Mouse (Mus musculus): ENCODE measurements around the gene Traf5. TPM values are rescaled to one million over a fixed set of nuclear protein-coding genes. Genes with fewer than 3 reads are reported as not detected.

The Traf5 gene
- polyA plus RNA-seq, 1 experiment from 2014 or later, result 16.1 TPM

GRCm38 (mm10) chr1:192072426-192072825 lies 19.9 kb downstream of the Traf5 start:
- Histone ChIP-seq H3K4me2 (ENCODE audit: low read depth, low read length) (no peak overlapping the region), H3K4me1 (ENCODE audit: control insufficient read depth, insufficient read depth, low read length) (peaks cover 29% of the 10 kb centered on the region), H3K9ac (ENCODE audit: low read length) (no peak overlapping the region), H3K36me3 (ENCODE audit: control insufficient read depth, insufficient read depth) (0 out of 2 replicates have a peak, but pooled peaks cover 3% of the 10 kb centered on the region), H3K9me3 (replicated peaks; ENCODE audit: control insufficient read depth, low read length) (no peaks in the 10 kb centered on the region), H3K27me3 (ENCODE audit: control insufficient read depth, insufficient read depth, low read length) (no peaks in the 10 kb centered on the region), H3K4me3 (ENCODE audit: low read length) (no peak overlapping the region), H3K27ac (ENCODE audit: low read length) (no peak overlapping the region; the same call in 1 of the 2 replicates)
- ATAC-seq (replicated peaks; ENCODE audit: extremely low read depth, insufficient read depth, low FRiP score), result no peak
- 86% methylated on average over 1 of the region's 1 CpGs for WGBS

GRCm38 (mm10) chr1:192070618-192071051 lies 21.7 kb downstream of the Traf5 start:
- Histone ChIP-seq H3K9me3 (replicated peaks; ENCODE audit: control insufficient read depth, low read length) (no peaks in the 10 kb centered on the region), H3K36me3 (ENCODE audit: control insufficient read depth, insufficient read depth) (peaks cover 19% of the 10 kb centered on the region), H3K9ac (ENCODE audit: low read length) (no peak overlapping the region; the same call in 1 of the 2 replicates), H3K27me3 (ENCODE audit: control insufficient read depth, insufficient read depth, low read length) (no peaks in the 10 kb centered on the region), H3K27ac (ENCODE audit: low read length) (peak overlapping the region; percentile 73), H3K4me3 (ENCODE audit: low read length) (no peak overlapping the region), H3K4me1 (ENCODE audit: control insufficient read depth, insufficient read depth, low read length) (peaks cover 19% of the 10 kb centered on the region), H3K4me2 (ENCODE audit: low read depth, low read length) (no peak overlapping the region)
- 62% methylated on average over 3 of the region's 3 CpGs for WGBS
- ATAC-seq (replicated peaks; ENCODE audit: extremely low read depth, insufficient read depth, low FRiP score), result peak; percentile 32

GRCm38 (mm10) chr1:192069971-192070591 lies 22.3 kb downstream of the Traf5 start:
- Histone ChIP-seq H3K9ac (ENCODE audit: low read length) (peak overlapping the region; percentile 43), H3K36me3 (ENCODE audit: control insufficient read depth, insufficient read depth) (peaks cover 24% of the 10 kb centered on the region), H3K4me1 (ENCODE audit: control insufficient read depth, insufficient read depth, low read length) (peaks cover 19% of the 10 kb centered on the region), H3K4me2 (ENCODE audit: low read depth, low read length) (peak overlapping the region; percentile 32; the same call in 1 of the 2 replicates), H3K4me3 (ENCODE audit: low read length) (no peak overlapping the region; the same call in 1 of the 2 replicates), H3K9me3 (replicated peaks; ENCODE audit: control insufficient read depth, low read length) (no peaks in the 10 kb centered on the region), H3K27ac (ENCODE audit: low read length) (peak overlapping the region; percentile 73), H3K27me3 (ENCODE audit: control insufficient read depth, insufficient read depth, low read length) (no peaks in the 10 kb centered on the region)
- ATAC-seq (replicated peaks; ENCODE audit: extremely low read depth, insufficient read depth, low FRiP score), result no peak
- 43% methylated on average over 13 of the region's 13 CpGs for WGBS

GRCm38 (mm10) chr1:192068188-192068587 lies 24.2 kb downstream of the Traf5 start:
- 49% methylated on average over 2 of the region's 2 CpGs for WGBS
- ATAC-seq (replicated peaks; ENCODE audit: extremely low read depth, insufficient read depth, low FRiP score), result no peak
- Histone ChIP-seq H3K9me3 (replicated peaks; ENCODE audit: control insufficient read depth, low read length) (peaks cover 6% of the 10 kb centered on the region; the same call in 1 of the 2 replicates), H3K36me3 (ENCODE audit: control insufficient read depth, insufficient read depth) (peaks cover 39% of the 10 kb centered on the region), H3K4me1 (ENCODE audit: control insufficient read depth, insufficient read depth, low read length) (peaks cover 19% of the 10 kb centered on the region), H3K27ac (ENCODE audit: low read length) (no peak overlapping the region), H3K27me3 (ENCODE audit: control insufficient read depth, insufficient read depth, low read length) (no peaks in the 10 kb centered on the region), H3K4me3 (ENCODE audit: low read length) (no peak overlapping the region), H3K4me2 (ENCODE audit: low read depth, low read length) (no peak overlapping the region), H3K9ac (ENCODE audit: low read length) (no peak overlapping the region)

- 93% methylated on average over 3 of the region's 3 CpGs for WGBS
- Histone ChIP-seq H3K36me3 (ENCODE audit: control insufficient read depth, insufficient read depth) (peaks cover 39% of the 10 kb centered on the region), H3K4me1 (ENCODE audit: control insufficient read depth, insufficient read depth, low read length) (peaks cover 22% of the 10 kb centered on the region), H3K9me3 (replicated peaks; ENCODE audit: control insufficient read depth, low read length) (peaks cover 7% of the 10 kb centered on the region; the same call in 1 of the 2 replicates), H3K27me3 (ENCODE audit: control insufficient read depth, insufficient read depth, low read length) (no peaks in the 10 kb centered on the region), H3K4me2 (ENCODE audit: low read depth, low read length) (no peak overlapping the region), H3K27ac (ENCODE audit: low read length) (no peak overlapping the region), H3K4me3 (ENCODE audit: low read length) (no peak overlapping the region), H3K9ac (ENCODE audit: low read length) (no peak overlapping the region)
- no peak for ATAC-seq (replicated peaks; ENCODE audit: extremely low read depth, insufficient read depth, low FRiP score)
These were observed 25.4 kb downstream of the Traf5 start for GRCm38 (mm10) chr1:192066956-192067355.

- Histone ChIP-seq H3K9ac (ENCODE audit: low read length) (no peak overlapping the region), H3K9me3 (replicated peaks; ENCODE audit: control insufficient read depth, low read length) (peaks cover 7% of the 10 kb centered on the region; the same call in 1 of the 2 replicates), H3K27me3 (ENCODE audit: control insufficient read depth, insufficient read depth, low read length) (no peaks in the 10 kb centered on the region), H3K4me1 (ENCODE audit: control insufficient read depth, insufficient read depth, low read length) (peaks cover 15% of the 10 kb centered on the region), H3K27ac (ENCODE audit: low read length) (no peak overlapping the region), H3K4me3 (ENCODE audit: low read length) (no peak overlapping the region), H3K36me3 (ENCODE audit: control insufficient read depth, insufficient read depth) (peaks cover 43% of the 10 kb centered on the region), H3K4me2 (ENCODE audit: low read depth, low read length) (no peak overlapping the region)
- 88% methylated on average over 8 of the region's 8 CpGs for WGBS
- ATAC-seq (replicated peaks; ENCODE audit: extremely low read depth, insufficient read depth, low FRiP score), result no peak
These were observed 29.0 kb downstream of the Traf5 start for GRCm38 (mm10) chr1:192063209-192063946.

GRCm38 (mm10) chr1:192062682-192063081 lies 29.7 kb downstream of the Traf5 start:
- peaks cover 15% of the 10 kb centered on the region for H3K4me1 ChIP-seq (ENCODE audit: control insufficient read depth, insufficient read depth, low read length)
- H3K9me3 ChIP-seq (replicated peaks; ENCODE audit: control insufficient read depth, low read length), result peaks cover 7% of the 10 kb centered on the region; the same call in 1 of the 2 replicates
- H3K9ac ChIP-seq (ENCODE audit: low read length), result no peak overlapping the region
- H3K36me3 ChIP-seq (ENCODE audit: control insufficient read depth, insufficient read depth), result peaks cover 45% of the 10 kb centered on the region
- WGBS, result 75% methylated on average over 14 of the region's 14 CpGs
- H3K27me3 ChIP-seq (ENCODE audit: control insufficient read depth, insufficient read depth, low read length), result no peaks in the 10 kb centered on the region
- H3K4me3 ChIP-seq (ENCODE audit: low read length), result no peak overlapping the region
- ATAC-seq (replicated peaks; ENCODE audit: extremely low read depth, insufficient read depth, low FRiP score), result no peak
- H3K4me2 ChIP-seq (ENCODE audit: low read depth, low read length), result no peak overlapping the region
- peak overlapping the region; percentile 72 for H3K27ac ChIP-seq (ENCODE audit: low read length)

- ATAC-seq (replicated peaks; ENCODE audit: extremely low read depth, insufficient read depth, low FRiP score), result peak; percentile 90
- peak overlapping the region; percentile 72 for H3K27ac ChIP-seq (ENCODE audit: low read length)
- H3K9ac ChIP-seq (ENCODE audit: low read length), result no peak overlapping the region
- peaks cover 40% of the 10 kb centered on the region for H3K36me3 ChIP-seq (ENCODE audit: control insufficient read depth, insufficient read depth)
- no peak overlapping the region for H3K4me3 ChIP-seq (ENCODE audit: low read length)
- peaks cover 15% of the 10 kb centered on the region for H3K4me1 ChIP-seq (ENCODE audit: control insufficient read depth, insufficient read depth, low read length)
- WGBS, result 15% methylated on average over 4 of the region's 4 CpGs
- H3K27me3 ChIP-seq (ENCODE audit: control insufficient read depth, insufficient read depth, low read length), result no peaks in the 10 kb centered on the region
- H3K4me2 ChIP-seq (ENCODE audit: low read depth, low read length), result no peak overlapping the region
- H3K9me3 ChIP-seq (replicated peaks; ENCODE audit: control insufficient read depth, low read length), result peaks cover 7% of the 10 kb centered on the region; the same call in 1 of the 2 replicates
These were observed 30.6 kb downstream of the Traf5 start for GRCm38 (mm10) chr1:192061666-192062306.

Measured in heart, embryonic 16.5 days (tissue).